Mouse (Mus musculus) E14TG2a.4 (cell line): ENCODE data around the gene Pcbd2.

Experiments used
- CTCF ChIP-seq: conservative IDR thresholded peaks from 2 replicates; pipeline ENCODE4 v1.5.1; 2014; ENCODE audit warnings: low read length
- NANOG ChIP-seq: IDR thresholded peaks from 2 replicates; pipeline ENCODE4 v1.6.1; 2014; ENCODE audit warnings: borderline replicate concordance, low read length, mixed read lengths

GRCm38 (mm10) chr13:55754380-55754779 lies 27.2 kb downstream of the Pcbd2 start:
- TF ChIP-seq CTCF (no peak), NANOG (no peak)
